Mouse (Mus musculus): Measurements from ENCODE around the gene Jmjd1c. TPM values are rescaled to one million over a fixed set of nuclear protein-coding genes. Genes with fewer than 3 reads are reported as not detected.

The Jmjd1c gene
- polyA plus RNA-seq, 1 experiment = 42.4 TPM

GRCm38 (mm10) chr10:67197186-67197585 lies 101.3 kb downstream of the Jmjd1c start:
- TF ChIP-seq POLR2A (IDR thresholded peaks at IDR 0.05; ENCODE audit: borderline replicate concordance, extremely low read depth, insufficient read depth, insufficient read length, poor library complexity, severe bottlenecking) (no peak), CTCF (IDR thresholded peaks at IDR 0.05; ENCODE audit: borderline replicate concordance, extremely low read depth, insufficient read depth, insufficient read length) (no peak)
- no peak for DNase-seq (ENCODE audit: low read depth)

DNA sequence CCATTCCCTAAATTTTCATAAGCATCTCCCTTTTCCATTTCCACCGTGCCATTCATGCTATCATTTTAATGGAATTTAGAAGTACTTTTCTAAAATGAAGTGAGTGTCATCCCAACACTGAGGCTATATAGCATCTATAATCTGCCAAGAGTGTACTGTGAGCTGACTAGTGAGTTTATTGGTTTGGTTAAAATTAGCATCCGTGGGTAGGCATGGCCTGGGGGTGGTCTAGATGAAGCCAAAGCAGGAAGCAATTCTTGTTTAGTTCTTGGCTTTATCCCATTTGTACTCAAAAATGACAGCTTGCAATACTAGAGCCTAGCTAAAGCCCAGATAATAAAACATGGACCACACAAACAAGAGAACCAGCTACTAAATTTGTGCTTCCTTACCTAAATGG lies 101.9 kb downstream of the Jmjd1c start:
- no peak for TF ChIP-seq CTCF (IDR thresholded peaks at IDR 0.05; ENCODE audit: borderline replicate concordance, extremely low read depth, insufficient read depth, insufficient read length)
- no peak for TF ChIP-seq POLR2A (IDR thresholded peaks at IDR 0.05; ENCODE audit: borderline replicate concordance, extremely low read depth, insufficient read depth, insufficient read length, poor library complexity, severe bottlenecking)
- no peak for DNase-seq (ENCODE audit: low read depth)

- TF ChIP-seq CTCF (IDR thresholded peaks at IDR 0.05; ENCODE audit: borderline replicate concordance, extremely low read depth, insufficient read depth, insufficient read length) = no peak
- no peak for TF ChIP-seq POLR2A (IDR thresholded peaks at IDR 0.05; ENCODE audit: borderline replicate concordance, extremely low read depth, insufficient read depth, insufficient read length, poor library complexity, severe bottlenecking)
- no peak for DNase-seq (ENCODE audit: low read depth)
These were observed 105.8 kb downstream of the Jmjd1c start for GRCm38 (mm10) chr10:67201769-67202168.

GRCm38 (mm10) chr10:67202470-67202869 lies 106.5 kb downstream of the Jmjd1c start:
- no peak for DNase-seq (ENCODE audit: low read depth)
- TF ChIP-seq POLR2A (IDR thresholded peaks at IDR 0.05; ENCODE audit: borderline replicate concordance, extremely low read depth, insufficient read depth, insufficient read length, poor library complexity, severe bottlenecking) = no peak
- no peak for TF ChIP-seq CTCF (IDR thresholded peaks at IDR 0.05; ENCODE audit: borderline replicate concordance, extremely low read depth, insufficient read depth, insufficient read length)

DNA sequence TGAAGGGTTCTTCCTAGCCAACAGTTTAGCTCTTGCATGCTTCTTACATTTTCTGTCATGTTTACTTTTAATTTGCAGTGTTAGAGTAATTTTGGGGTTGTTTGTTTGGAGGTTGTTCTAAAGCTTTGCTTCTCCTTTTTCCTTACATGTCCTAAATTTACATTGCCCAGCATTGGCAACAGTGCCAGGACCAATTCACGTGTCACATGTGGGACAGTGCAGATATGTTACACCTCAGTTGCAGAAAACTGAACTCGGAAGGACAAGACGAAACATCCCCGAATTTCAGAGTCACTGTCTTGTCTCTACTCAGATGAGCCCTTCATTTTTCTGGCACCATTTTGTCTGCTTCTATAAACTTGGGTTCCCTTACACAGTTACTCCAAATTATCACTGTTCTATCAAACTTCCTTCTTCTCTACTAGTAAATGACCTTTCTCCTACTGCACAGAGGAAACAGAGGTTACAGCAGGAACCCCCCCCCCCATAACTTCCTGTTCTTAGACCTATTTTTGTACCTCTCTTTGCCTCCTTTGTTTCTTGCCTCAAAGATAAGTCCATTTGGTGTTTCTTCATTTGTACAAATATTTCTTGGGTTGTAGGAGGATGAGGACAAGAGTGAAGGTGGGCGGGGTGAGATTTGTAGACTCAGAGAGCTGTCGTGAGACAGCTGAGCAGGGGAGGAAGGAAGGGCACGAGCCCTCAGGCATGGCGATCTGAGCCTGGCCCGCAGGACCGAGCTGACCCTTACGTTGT lies 108.9 kb downstream of the Jmjd1c start:
- TF ChIP-seq CTCF (IDR thresholded peaks at IDR 0.05; ENCODE audit: borderline replicate concordance, extremely low read depth, insufficient read depth, insufficient read length) = no peak
- TF ChIP-seq POLR2A (IDR thresholded peaks at IDR 0.05; ENCODE audit: borderline replicate concordance, extremely low read depth, insufficient read depth, insufficient read length, poor library complexity, severe bottlenecking) = no peak
- no peak for DNase-seq (ENCODE audit: low read depth)

DNA sequence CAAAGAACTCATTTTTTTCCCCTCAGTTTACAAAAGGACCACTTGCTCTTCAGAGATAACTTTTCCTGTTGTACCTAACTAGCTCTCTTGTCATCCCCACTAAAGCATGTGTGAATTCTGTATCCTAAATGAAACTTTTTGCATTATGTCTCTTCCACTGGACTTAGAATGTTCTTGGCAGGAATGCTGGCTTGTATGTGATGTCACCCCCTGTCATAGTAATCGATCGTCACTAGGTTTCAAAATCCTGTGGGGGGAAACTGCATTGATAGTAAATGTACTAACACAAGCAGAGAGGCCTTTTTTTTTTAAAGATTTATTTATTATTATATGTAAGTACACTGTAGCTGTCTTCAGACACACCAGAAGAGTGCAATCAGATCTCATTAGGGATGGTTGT lies 112.0 kb downstream of the Jmjd1c start:
- TF ChIP-seq CTCF (IDR thresholded peaks at IDR 0.05; ENCODE audit: borderline replicate concordance, extremely low read depth, insufficient read depth, insufficient read length) = no peak
- no peak for TF ChIP-seq POLR2A (IDR thresholded peaks at IDR 0.05; ENCODE audit: borderline replicate concordance, extremely low read depth, insufficient read depth, insufficient read length, poor library complexity, severe bottlenecking)
- DNase-seq (ENCODE audit: low read depth) = no peak

- DNase-seq (ENCODE audit: low read depth) = no peak
- TF ChIP-seq CTCF (IDR thresholded peaks at IDR 0.05; ENCODE audit: borderline replicate concordance, extremely low read depth, insufficient read depth, insufficient read length) (no peak), POLR2A (IDR thresholded peaks at IDR 0.05; ENCODE audit: borderline replicate concordance, extremely low read depth, insufficient read depth, insufficient read length, poor library complexity, severe bottlenecking) (no peak)
These were observed 114.2 kb downstream of the Jmjd1c start for GRCm38 (mm10) chr10:67209916-67210675.

GRCm38 (mm10) chr10:67212031-67212430 lies 116.1 kb downstream of the Jmjd1c start:
- DNase-seq (ENCODE audit: low read depth) = no peak
- TF ChIP-seq CTCF (IDR thresholded peaks at IDR 0.05; ENCODE audit: borderline replicate concordance, extremely low read depth, insufficient read depth, insufficient read length) = no peak
- TF ChIP-seq POLR2A (IDR thresholded peaks at IDR 0.05; ENCODE audit: borderline replicate concordance, extremely low read depth, insufficient read depth, insufficient read length, poor library complexity, severe bottlenecking) = no peak

DNA sequence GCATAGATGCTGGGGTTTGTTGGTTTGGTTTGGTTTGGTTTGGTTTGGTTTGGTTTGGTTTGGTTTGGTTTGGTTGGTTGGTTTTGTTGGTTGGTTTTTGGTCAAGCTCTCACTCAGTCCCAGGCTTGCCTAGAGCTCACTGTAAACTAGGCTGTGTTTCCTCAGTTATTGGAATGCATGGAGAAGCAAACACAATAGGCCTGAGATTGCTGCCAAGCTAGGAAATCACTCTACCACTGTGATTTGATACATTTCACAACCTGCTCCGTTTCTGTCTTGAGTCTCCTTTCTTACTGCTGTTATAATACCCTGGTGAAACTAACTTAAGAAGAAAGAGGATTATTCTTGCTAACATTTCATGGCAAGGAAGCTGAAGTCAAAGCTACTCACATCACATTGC lies 117.8 kb downstream of the Jmjd1c start:
- TF ChIP-seq CTCF (IDR thresholded peaks at IDR 0.05; ENCODE audit: borderline replicate concordance, extremely low read depth, insufficient read depth, insufficient read length) = no peak
- TF ChIP-seq POLR2A (IDR thresholded peaks at IDR 0.05; ENCODE audit: borderline replicate concordance, extremely low read depth, insufficient read depth, insufficient read length, poor library complexity, severe bottlenecking) = no peak
- peak; percentile 62 for DNase-seq (ENCODE audit: low read depth)

DNA sequence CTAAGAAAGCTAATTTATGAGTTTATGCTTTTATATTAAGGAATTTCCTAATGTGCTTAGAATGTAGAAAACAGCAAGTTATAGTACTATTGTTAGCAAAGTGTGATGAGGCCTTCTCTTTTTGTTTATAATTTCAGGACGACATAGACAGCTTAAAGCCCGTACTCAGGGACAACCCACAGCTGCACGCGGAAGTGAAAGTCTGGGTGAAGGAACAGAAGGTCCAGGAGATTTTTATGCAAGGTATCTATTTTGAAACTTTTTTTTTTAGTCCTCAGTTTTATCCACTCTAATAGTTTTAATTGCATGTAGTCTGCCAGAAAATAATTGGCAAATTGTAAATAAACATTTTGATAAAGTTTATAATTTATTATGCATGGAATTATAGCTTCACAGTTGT lies 119.2 kb downstream of the Jmjd1c start:
- TF ChIP-seq CTCF (IDR thresholded peaks at IDR 0.05; ENCODE audit: borderline replicate concordance, extremely low read depth, insufficient read depth, insufficient read length) (no peak), POLR2A (IDR thresholded peaks at IDR 0.05; ENCODE audit: borderline replicate concordance, extremely low read depth, insufficient read depth, insufficient read length, poor library complexity, severe bottlenecking) (no peak)
- DNase-seq (ENCODE audit: low read depth) = no peak

GRCm38 (mm10) chr10:67216872-67217271 lies 120.9 kb downstream of the Jmjd1c start:
- DNase-seq (ENCODE audit: low read depth) = peak; percentile 34
- TF ChIP-seq POLR2A (IDR thresholded peaks at IDR 0.05; ENCODE audit: borderline replicate concordance, extremely low read depth, insufficient read depth, insufficient read length, poor library complexity, severe bottlenecking) (no peak), CTCF (IDR thresholded peaks at IDR 0.05; ENCODE audit: borderline replicate concordance, extremely low read depth, insufficient read depth, insufficient read length) (0 out of 2 replicates have a peak, but pooled peaks have one; percentile 7)

Measured in brain, embryonic 14.5 days (tissue).